Comparison of ENCODE assay signal across 8 mouse cellular contexts in genomic region chr8:119755238-119756146, GRCm38 (mm10). TPM values are rescaled to one million over a fixed set of nuclear protein-coding genes. Genes with fewer than 3 reads are reported as not detected.
DNase-seq lines count a peak whose midpoint lies in the region; ATAC-seq lines count a peak whose summit lies in the region.

No protein-coding gene starts in this region.

- no peaks in the 10 kb centered on the region for H3K9me3 ChIP-seq in liver, embryonic 16.5 days (replicated peaks; ENCODE audit: control insufficient read depth, low read length)

- H3K36me3 ChIP-seq in liver, embryonic 16.5 days (ENCODE audit: control insufficient read depth, insufficient read depth), result no peaks in the 10 kb centered on the region

- no peak overlapping the region for H3K9ac ChIP-seq in liver, embryonic 16.5 days (ENCODE audit: low read depth, low read length)

- H3K27me3 ChIP-seq in liver, embryonic 16.5 days (ENCODE audit: control insufficient read depth, insufficient read depth, low read depth, low read length), result no peaks in the 10 kb centered on the region

- ATAC-seq in CD4-positive, CD25-positive, alpha-beta regulatory T cell, adult 4 months, result peak; percentile 62
- ATAC-seq in common myeloid progenitor, adult 5-6 weeks (replicated peaks; ENCODE audit: low read depth, poor library complexity, severe bottlenecking), result peak; percentile 75
- peak; percentile 28; the same call in 1 of the 2 replicates for ATAC-seq in liver, embryonic 16.5 days (ENCODE audit: low read depth)
- peak; percentile 4; the same call in 1 of the 2 replicates for ATAC-seq in neutrophil, adult 5-6 weeks (ENCODE audit: extremely low read depth, insufficient number of reproducible peaks, low FRiP score, poor library complexity, severe bottlenecking)

- peaks cover 19% of the 10 kb centered on the region for H3K4me1 ChIP-seq in liver, embryonic 16.5 days (ENCODE audit: control insufficient read depth, low read depth, low read length)

- peak overlapping the region; percentile 50 for H3K4me3 ChIP-seq in liver, embryonic 16.5 days (ENCODE audit: low read depth, low read length)

- WGBS in liver, embryonic 16.5 days (ENCODE audit: insufficient replicate concordance), result 18% methylated on average over 28 of the region's 28 CpGs

- intact Hi-C loops in left cerebral cortex, postnatal 14 days (cut with DNase I), result no loop called here

- peak; percentile 57 for DNase-seq in induced T-regulatory cell, adult 2 months (ENCODE audit: low read depth)
- DNase-seq in ovary, adult 18-20 months (ENCODE audit: low spot score), result no peak
- no peak for DNase-seq in left cerebral cortex, adult 8-10 months (ENCODE audit: low spot score in 2 of 2)
- DNase-seq in left cerebral cortex, postnatal 14 days (ENCODE audit: low spot score in 2 of 2), result no peak

- H3K4me2 ChIP-seq in liver, embryonic 16.5 days (ENCODE audit: low read depth, low read length), result peak overlapping the region; percentile 58

- H3K27ac ChIP-seq in liver, embryonic 16.5 days (ENCODE audit: low read length), result no peak overlapping the region

RNA-seq across cellular contexts. Expression of gene Tldc1, which starts 22.7 kb away (rescaled TPM):
- polyA plus RNA-seq in CD4-positive, CD25-positive, alpha-beta regulatory T cell, adult 4 months (2017; shearing (Covaris generic)), result 10 to 100 TPM in 1 of 2 experiments, 1 to 10 TPM in 1; 6.5 to 14.3 TPM
- total RNA-seq in common myeloid progenitor, adult 5-6 weeks (2017), result 3.6 and 12.1 TPM in 2 replicates
- 4.1 and 4.7 TPM in 2 replicates for polyA plus RNA-seq in liver, embryonic 16.5 days (2015; fragmentation: Nextera tagmentation; extraction: Ambion mirVana)
- 4.1 and 4.2 TPM in 2 replicates for total RNA-seq in neutrophil, adult 5-6 weeks (2017)
- total RNA-seq in left cerebral cortex, adult 8-10 months (2022), result 10 to 100 TPM; 12.8 to 14.2 (median 13.6) TPM
- 10 to 100 TPM; 17.3 to 19.0 TPM for total RNA-seq in left cerebral cortex, postnatal 14 days (2021)

RNA-seq across cellular contexts. Expression of gene Atp2c2, which starts 55.7 kb away (rescaled TPM):
- polyA plus RNA-seq in CD4-positive, CD25-positive, alpha-beta regulatory T cell, adult 4 months (2017; shearing (Covaris generic)), result under 1 TPM in 1 of 2 experiments, not detected in 1; 0.18 TPM
- total RNA-seq in common myeloid progenitor, adult 5-6 weeks (2017), result not detected in 2 replicates
- polyA plus RNA-seq in liver, embryonic 16.5 days (2015; fragmentation: Nextera tagmentation; extraction: Ambion mirVana), result 0.19 and 0.27 TPM in 2 replicates
- total RNA-seq in neutrophil, adult 5-6 weeks (2017), result not detected in 2 replicates
- total RNA-seq in left cerebral cortex, adult 8-10 months (2022), result 1 to 10 TPM; 1.5 to 2.0 (median 1.8) TPM
- 1 to 10 TPM; 1.8 to 1.9 TPM for total RNA-seq in left cerebral cortex, postnatal 14 days (2021)

Comparison
In these comparisons a context has a peak if more than half of its experiments do, and no peak if none do; other contexts are left out.
1. ATAC-seq: peak in every context shown above with its lines; median percentile 75 in common myeloid progenitor, adult 5-6 weeks; 62 in CD4-positive, CD25-positive, alpha-beta regulatory T cell, adult 4 months; 28 in liver, embryonic 16.5 days; 4 in neutrophil, adult 5-6 weeks.